Mouse (Mus musculus) layer of hippocampus, postnatal 14 days (tissue): Measurements from ENCODE around the gene Mydgf. TPM values are rescaled to one million over a fixed set of nuclear protein-coding genes. Genes with fewer than 3 reads are reported as not detected.

ENCODE experiments used
- DNase-seq, 2 experiments: peaks; one replicate each; pipeline ENCODE4 v3.0.0; 2021 to 2022; ENCODE audit warnings: low spot score in 2 of 2, mixed read lengths in 1 of 2
- total RNA-seq, 2 experiments: library from RNA; stranded (reverse); gene quantifications; 2 replicates each; pipeline ENCODE4 v1.2.3; 2021

Gene Mydgf
- total RNA-seq, 2 experiments from 2014 or later: 43.3 to 46.0 TPM

DNA sequence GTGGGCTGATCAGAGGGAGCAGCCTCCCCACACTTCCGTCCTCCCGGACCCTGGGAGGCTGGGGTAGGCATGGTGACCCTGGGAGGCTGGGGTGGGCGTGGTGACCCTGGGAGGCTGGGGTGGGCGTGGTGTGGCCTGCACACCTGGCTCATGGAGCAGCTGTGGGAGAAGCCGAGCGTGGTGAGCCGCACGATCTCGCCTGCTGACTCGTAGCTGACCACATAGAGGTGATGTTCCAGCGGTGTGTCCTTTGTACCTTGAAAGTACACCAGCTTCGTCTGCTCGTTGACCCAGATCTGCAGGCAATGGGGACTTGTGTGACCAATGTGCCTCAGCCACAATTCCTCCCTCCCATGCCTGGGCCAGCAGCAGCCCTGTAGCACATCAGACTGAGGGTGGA lies 11.0 kb upstream of the Mydgf start:
- DNase-seq: no peak

DNA sequence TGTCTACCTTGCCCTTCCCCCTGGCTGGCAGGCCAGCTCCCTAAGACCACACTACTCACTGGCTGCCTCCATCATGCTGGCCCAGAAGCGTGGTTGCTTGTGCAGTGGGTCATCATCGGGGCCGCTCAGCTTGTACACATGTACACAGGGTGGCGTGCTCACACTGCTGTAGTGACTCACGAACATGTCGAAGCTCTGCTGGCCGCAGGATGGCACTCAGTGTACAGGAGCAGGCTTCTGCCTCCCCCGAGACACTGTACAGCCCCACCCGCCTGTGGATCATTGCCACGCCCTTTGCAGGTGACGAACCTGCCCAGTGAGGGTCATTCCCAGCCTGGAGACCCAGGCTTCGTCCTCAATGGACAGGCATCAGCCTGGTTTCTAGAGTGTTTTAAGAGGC lies 10.6 kb upstream of the Mydgf start:
- DNase-seq: no peak

DNA sequence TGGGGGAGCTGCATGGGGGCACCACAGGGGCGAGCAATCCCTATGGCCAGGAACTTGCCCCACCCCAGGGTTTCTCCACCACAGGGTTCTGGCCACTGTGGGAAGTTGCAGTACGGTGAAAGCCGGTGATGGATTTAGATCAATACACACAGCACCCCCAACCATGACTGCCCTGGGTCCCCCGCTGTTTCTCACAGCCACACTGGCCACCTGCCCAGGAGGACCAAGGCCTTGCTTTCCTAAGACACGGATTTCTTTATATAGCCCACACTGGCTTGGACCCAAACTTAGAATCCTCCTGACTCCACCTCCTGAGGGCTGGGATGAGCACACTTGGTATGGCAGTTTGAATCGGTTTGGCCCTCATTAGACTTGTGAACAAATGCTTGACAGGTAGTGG lies 7.5 kb upstream of the Mydgf start:
- no peak for DNase-seq

DNA sequence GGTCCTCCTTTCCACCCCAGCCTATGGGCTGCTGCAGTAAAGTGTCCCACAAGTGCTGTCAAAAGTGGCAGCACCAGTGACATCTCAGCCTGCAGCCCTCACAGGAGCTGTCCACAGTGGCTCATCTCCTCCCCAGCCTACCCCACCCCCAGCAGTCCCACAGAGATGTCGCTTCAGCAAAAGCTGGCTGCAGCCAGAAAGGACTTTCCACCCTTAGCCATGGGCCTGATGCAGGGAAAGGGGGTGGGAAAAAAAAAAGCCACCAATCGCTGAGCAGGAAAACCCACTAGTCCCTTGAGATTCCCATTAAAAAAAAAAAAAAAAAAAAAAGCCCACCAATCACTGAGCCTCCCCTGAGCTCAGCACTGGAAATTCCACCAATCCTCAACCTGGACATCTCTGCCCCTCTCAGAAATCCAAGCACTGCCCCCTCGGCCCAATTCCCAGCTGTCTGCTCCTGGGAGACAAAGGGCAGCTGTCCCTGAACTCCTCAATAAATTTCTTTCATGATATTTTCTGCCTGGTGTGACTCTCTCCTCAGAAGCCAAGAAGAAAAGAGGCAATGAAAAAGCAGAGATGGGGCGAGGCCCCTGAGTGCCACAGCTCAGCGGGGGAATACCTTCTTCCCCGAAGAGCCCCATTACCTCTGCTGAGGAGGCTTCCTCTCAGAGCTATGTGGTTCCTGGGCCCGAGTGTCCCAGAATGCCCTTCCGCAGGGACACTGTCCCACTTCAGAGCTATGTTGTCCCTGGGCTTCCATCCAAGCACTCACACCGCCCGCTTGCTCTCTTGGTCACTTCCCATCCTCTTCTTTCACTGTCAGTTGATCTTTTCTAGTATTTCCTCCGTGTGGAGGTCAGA lies 1.8 kb upstream of the Mydgf start:
- peak; percentile 45 to 62 for DNase-seq

DNA sequence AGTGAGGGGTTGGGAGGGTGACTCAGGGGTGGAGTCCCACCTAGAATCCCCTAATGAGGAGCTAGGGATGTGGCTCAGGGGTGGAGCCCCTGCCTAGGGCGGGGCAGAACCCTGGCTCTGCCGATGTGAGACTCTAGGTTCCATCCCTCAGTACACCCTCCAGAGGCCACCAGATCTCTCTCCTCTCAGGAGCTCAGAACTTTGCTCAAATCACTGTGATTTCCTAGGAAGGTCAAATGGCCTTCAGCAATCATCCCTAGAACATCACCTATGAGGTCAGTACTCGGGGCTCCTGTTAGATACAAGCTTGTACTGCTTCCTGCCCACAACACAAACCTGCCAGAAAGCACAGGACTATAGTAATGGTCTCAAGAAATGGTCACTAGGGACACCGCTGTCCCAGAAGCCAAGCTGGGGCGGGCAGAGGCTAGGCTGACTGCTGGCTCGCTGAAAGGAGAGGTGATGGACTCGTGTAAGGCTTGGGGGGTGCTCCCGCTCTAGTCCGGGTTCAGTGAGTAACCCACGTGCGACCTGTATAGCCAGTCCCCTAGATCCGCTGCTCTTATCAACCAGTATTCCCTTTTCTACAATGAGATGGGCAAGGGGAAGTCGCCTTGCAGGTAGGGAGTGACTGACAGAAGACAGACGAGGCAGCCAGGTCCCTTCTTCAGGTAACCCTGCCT lies 604 bp downstream of the Mydgf start:
- DNase-seq: no peak

DNA sequence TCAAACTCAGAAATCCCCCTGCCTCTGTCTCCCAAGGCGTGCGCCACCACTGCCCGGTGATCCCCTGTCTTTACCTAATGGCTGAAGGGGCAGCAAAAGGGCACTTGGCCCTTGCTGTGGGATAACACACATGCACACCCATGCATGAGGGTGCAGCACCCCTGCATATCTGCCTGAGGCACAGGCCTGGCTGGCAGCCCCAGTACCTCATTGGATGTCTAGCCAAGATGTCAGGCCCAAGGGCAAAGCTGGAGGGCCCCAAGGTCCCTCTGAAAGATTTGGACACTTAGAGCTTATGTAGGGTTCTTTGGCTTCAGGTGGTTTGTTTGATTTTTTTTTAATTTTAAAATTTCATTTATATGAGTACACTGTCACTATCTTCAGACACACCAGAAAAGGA lies 8.3 kb downstream of the Mydgf start:
- no peak for DNase-seq

DNA sequence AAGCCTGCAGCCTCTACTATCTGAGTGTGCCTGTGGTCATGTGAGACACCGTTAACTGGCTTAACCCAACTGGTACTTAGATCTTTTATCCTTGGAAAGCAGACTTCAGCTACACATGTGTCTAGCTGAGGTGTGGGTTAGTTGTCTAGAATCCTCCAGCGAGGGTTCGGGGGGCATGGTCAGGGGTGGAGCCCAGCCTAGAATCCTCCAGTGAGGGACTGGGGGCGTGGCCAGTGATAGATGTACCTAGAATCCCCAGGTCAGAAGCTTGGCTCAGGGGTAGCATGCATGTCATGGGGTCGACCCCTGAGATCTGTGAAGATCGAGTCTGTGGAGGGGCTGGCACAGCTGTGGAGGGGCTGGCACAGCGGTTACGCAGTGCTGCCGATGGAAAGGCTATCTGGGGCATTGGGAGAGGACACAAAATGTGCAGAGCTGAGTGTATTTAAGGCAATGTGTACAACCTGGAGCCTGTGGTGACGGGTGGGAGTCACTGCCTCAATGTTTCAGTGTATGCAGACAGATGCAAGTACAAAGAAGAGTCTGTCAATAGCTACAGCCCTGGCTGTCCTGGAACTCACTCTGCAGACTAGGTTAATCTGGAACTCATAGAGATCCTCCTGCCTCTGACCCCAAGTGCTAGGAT lies 10.2 kb downstream of the Mydgf start:
- DNase-seq: no peak

DNA sequence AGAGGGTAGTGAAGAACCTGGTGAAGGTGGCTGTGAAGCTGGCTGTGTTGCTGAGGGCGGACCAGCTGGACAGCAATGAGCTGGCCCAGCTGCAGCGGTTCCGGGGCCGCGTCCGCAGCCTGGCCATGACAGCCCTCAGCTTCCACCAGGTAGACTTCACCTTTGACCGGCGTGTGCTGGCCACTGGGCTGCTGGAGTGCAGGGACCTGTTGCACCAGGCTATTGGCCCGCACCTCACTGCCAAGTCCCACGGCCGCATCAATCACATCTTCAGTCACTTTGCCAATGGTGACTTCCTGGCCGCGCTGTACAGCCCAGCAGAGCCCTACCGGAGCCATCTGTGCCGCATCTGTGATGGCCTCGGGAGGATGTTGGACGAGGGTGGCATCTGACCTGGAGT lies 11.8 kb downstream of the Mydgf start:
- no peak for DNase-seq

DNA sequence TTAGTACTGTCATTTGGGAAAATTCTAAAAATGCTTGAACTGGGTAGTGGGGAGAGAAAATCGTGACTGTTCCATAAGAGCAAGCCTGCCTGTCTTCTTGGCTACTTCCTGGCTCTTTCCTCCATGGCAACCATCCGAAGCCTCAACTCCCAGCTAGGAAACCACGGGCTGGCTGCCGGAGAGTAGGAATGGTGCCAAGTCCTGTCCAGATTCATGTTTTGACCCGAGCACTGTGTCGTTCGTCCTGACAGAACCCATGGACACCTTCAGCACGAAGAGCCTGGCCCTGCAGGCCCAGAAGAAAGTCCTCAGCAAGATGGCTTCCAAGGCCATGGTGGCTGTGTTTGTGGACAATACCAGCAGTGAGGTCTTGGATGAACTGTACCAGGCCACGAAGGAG lies 12.3 kb downstream of the Mydgf start:
- no peak for DNase-seq

DNA sequence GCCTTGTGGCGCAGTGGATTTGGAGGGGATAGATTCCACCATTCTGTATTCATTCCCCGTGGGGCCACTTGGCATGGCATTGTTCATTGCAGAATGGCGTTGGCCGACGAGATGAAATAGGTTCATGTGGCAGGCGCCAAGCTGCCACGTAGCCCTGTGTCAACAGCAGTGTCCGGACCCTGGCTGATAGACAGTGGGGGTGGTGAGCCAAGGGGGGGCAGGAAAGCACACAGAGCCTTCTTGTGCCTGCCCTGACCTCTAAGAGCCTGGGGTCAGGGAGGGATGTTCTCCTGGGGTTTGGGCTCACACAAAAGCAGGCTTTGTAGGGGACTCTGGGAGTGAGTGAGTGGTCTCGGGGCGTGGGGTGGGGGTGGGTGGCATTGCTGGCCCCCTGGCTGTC lies 13.1 kb downstream of the Mydgf start:
- DNase-seq: no peak

DNA sequence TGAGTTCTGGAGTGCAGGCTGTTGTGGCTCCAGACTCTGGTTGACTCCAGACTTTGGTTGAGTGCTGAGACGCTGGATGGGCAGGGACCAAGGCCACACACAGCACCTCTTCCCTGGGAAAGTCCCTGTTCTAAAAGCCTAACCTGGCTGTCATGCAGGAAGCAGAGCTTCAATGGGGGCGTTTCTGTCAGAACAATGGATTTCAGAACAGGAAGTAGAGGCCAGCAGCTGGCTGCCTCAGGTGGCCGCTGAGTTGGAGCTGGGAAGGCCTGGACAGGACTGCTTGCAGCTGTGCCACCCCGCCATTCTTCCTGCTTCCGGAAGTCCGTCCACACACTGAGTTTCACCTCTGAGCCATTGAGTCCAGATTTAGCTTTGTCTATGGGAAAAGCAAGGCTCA lies 13.9 kb downstream of the Mydgf start:
- no peak for DNase-seq

DNA sequence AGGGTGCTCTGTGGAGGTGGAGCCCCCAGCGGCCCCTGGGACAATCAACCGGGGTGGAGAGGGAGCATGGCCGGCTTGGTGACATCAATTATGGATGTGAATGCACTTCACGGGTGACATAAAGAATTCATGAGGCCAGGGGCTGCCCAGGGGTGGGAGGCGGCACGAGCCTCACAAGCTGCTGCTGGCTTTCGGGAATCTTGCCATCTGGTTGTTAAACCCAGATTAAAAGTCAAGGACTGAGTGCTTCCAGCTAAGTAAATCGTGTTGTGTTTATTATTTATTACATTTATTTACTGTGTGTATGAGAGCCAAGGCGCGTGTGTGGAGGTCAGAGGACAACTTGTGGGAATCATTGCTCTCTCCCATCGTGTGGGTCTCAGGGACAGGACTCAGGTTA lies 18.0 kb downstream of the Mydgf start:
- no peak for DNase-seq

DNA sequence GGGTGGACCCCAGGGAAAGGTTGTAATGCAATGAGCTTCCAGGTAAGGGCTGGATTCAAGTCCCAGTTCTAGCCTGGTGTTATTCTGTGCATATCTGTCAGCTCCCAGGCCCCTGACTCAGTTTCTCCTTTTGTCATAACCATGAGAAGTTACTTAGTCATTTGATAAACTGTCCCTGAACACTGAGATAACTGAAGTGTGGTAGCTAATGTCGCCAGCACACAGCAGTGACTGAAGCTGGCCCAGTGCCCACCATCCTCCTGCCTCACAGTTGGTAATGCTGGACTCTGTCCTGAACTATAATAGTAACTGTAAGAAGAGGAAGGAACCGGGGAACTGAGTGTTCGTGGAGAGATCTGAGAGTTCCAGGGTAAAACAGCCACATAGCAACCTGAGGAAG lies 19.2 kb downstream of the Mydgf start:
- DNase-seq: no peak

DNA sequence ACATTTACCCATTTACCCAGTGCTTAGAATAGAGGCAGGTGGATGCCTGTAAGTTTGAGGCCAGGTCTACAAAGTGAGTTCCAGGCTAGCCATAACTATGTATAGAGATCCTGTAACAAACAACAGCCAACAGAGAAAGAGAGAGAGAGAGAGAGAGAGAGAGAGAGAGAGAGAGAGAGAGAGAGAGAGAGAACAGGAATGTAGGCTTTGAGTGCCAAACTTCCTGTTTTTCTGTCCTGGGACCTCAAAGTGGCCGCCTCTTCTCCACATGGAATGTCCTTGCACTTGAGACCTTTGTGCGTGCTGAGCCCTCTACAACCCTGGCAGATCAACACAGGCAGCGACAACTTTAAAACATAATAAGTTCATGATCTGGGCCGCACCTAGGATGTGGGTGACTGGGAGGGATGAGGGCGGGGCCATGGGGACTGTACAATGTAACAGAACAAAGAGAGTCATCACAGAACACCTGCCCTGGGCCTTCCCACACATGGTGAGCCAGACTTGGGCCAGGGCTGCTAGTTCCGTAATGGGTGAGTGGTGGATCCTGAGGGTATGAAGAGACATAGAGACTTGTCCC lies 20.1 kb downstream of the Mydgf start:
- DNase-seq: no peak

DNA sequence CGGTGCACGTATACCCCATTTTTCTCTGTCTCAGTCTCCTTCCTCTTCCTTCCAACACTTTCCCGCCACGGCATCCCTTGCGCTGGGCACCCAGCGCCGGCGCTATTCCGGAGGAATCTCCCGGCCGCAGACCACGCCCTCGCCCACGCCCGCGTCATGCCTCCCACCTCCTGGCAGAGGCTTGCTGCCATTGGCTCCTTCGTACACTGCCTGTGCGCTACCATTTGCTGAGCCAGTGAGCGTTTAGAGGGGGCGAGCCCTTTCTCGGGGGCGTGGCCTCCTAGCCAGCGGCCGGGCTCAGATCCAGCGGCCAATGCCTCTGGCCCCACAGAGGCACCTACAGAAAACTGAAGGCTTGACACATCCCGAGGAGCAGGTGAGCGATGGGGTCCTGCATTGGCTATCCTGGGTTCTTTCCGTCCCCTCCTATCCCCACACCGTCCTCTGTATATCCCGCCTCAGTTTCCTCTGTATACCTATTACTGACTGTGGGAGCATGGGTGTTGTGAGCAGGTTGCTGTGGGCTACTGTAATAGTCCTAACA lies 21.4 kb downstream of the Mydgf start, which contains the start of gene Tnfaip8l1:
Gene Tnfaip8l1, plus strand, starts transcription at position 247 of the 544 bp plus-strand sequence.
- DNase-seq: peak; percentile 89 to 96

DNA sequence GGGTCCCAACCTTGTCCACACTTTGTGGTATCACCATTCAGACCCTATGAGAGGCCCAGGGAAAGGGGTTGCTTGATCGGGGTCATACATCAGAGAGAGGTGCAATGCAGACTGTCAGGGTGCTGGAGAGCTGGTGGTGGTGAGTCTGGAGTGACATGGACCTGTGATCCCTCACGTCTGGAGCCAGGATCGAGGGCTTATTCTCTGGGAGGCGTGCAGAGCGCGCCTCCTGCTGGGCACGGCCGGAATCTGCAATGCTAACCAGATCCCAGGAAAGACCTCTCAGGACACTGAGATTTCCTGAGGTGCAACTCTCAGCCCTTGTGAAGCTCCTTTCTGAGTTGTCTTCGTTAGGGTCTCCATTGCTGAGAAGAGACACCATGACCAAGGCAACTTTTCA lies 24.0 kb downstream of the Mydgf start:
- peak in 1 of 2 experiments; percentile 59 for DNase-seq

DNA sequence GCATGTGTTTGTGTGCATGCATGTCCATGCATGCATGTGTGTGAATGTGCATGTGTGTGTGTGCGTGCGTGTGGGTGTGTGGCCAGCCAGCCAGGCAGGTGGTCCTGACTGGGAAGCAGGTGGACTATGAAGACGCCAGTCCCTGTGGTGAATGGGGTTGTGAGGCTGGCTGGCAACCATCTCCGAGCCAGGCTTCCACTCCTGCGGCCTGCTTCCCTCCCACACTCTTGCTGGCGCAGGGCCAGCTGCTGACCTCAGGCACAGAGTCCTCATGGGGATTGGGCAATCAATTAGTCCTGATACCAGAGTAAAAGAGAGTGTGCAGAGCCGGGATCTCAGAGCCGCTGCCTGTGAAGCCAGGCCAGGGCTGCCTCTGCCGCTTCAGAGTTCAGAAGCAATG lies 30.1 kb downstream of the Mydgf start:
- no peak for DNase-seq

DNA sequence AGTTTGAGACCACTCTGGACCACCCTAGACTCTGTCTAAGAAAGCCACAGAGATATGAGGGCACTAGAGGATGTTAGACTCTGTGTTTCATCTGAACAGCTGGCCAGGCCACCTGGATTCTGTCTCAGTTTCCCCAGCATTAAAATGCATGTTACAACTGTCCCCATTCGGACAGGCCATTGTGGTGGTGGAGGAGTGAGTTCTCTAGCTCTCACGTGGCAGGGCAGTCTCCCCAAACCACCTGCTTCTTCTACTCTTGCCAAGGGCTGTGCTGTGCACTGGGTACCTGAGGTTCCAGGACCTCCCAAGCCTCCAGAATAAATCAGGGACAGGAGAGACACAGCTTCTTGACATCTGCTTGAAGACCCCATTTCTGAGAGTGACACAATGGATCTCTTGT lies 33.8 kb downstream of the Mydgf start:
- no peak for DNase-seq

DNA sequence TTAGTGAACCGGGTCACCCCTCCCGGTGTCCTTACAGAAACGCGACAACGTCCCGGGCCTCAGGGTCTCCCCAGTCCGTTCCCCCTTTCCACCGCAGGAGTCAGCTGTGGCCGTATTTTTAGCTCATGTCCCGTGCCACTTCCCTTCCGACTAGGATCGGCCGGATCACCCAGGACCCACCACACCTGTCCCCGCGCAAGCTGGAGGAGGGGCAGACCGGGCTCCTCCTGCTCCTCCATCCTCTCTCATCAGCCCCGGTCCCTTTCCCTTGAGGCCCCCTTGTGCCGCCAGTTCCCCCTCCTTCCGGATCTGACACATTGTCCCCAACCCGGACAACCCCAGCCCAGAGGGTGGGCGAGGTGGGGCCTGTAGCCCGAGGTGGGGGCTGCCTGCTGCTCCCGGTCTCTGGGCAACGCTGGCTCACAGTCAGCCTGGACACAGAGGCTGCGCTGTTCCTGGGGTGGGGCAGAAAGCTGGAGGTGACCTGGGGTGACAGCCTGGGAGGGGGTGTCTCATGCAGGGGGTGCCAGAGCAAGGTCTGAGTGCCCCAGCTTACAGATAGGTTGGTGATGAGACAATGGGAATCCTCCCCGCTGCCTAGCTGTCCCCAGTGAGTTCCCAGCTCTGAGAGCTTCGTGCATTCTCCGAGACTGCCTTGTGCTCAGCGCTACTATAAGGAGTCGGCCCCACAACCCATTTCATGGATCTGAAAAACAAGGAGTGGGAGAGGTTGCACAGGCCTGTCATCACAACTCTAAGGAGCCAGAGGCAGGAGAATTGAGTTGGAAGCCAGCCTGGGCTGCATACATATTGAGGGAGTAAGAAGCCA lies 34.7 kb downstream of the Mydgf start:
- DNase-seq: no peak

DNA sequence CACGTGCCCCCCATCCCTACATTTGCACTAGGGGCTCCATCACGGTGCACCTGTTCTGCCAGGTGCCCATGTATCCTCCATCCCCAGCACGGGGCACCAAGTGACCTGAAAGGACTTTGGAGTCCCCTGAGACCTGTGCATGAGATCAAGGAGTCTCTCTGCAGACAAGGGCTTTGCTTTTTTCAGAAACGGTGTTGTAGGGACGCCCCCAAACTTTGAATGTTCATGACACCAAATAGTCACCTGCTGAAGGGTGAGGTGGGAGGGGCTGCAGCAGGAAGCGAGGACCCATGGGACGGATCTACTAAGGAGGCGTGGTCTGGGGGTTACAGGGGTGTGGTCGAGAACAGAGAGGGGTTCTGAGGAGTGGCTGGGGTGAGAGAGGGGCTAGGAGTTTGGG lies 35.4 kb downstream of the Mydgf start:
- no peak for DNase-seq

DNA sequence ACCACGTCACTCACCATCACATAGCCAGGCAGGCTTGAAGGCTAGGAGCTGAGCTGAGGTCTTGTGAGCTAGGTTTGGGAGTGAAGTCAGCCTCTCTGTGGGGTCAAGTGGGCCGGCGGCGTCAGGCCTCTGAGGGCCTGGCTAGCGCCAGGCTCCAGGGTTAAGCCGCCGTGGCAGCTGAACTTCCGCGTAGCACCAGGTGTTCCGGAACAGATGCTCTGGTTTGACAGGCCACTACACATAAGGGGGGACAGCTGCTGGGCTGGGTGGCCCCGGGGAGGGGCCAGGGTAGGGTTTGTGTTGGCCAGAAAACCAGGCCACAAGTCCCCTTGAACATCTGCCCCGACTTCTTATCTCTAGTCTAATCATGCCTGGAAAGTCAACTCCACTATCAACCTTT lies 36.3 kb downstream of the Mydgf start:
- no peak for DNase-seq
